Mouse (Mus musculus) cortical plate, adult 2 months (tissue): ENCODE measurements around the gene Map3k14.

Source experiments
- CTCF ChIP-seq: fragments of 200-500 bp; IDR thresholded peaks from 2 replicates; pipeline ENCODE4 v1.5.1; 2011; ENCODE audit warnings: mild to moderate bottlenecking, control low read depth, low read length; ENCODE audit not compliant: insufficient read depth; ENCODE audit errors: extremely low read depth
- POLR2A ChIP-seq: fragments of 200-500 bp; IDR thresholded peaks from 2 replicates; pipeline ENCODE4 v1.6.1; 2011; ENCODE audit warnings: mild to moderate bottlenecking, low read length, control low read depth; ENCODE audit not compliant: insufficient read depth; ENCODE audit errors: extremely low read depth

- TF ChIP-seq POLR2A (no peak), CTCF (no peak)
Measured at GRCm38 (mm10) chr11:103250324-103250723, 16.9 kb downstream of the Map3k14 start.
